Mouse (Mus musculus) adrenal gland, adult 2 months (tissue): Measurements from ENCODE around the gene Vmn1r210. TPM values are rescaled to one million over a fixed set of nuclear protein-coding genes. Genes with fewer than 3 reads are reported as not detected.
"Not testable (repeated sequence)": the region's sequence is repeated elsewhere in the genome, so short reads cannot be mapped to it uniquely, and the experiment has no call there.

Experiments
- DNase-seq: peaks from one replicate; pipeline ENCODE4 v3.0.0; 2021
- long read RNA-seq: library from polyadenylated mRNA; stranded (forward); transcript quantifications from one replicate; pipeline ENCODE4 v2.0.0, GENCODE M21; 2021
- polyA plus RNA-seq: library from polyadenylated mRNA; depleted of rRNA; stranded (reverse); fragments of >200 nt; gene quantifications from 2 replicates; pipeline ENCODE4 v1.2.3, GENCODE M21; 2012; rRNA removed
- total RNA-seq, 2 experiments: library from RNA; stranded (reverse); gene quantifications; 2 replicates each; pipeline ENCODE4 v1.2.3; 2021

Vmn1r210 gene
- not detected for total RNA-seq
- polyA plus RNA-seq: not detected in 2 replicates
- long read RNA-seq: 0 reads

GRCm38 (mm10) chr13:22831248-22831647 lies at the start of gene Vmn1r210:
Gene Vmn1r210, minus strand, starts transcription at chr13:22831348.
- DNase-seq: no peak

GRCm38 (mm10) chr13:22879257-22879656 lies 48.1 kb upstream of the Vmn1r210 start:
- no peak for DNase-seq

GRCm38 (mm10) chr13:22857461-22857860 lies 26.3 kb upstream of the Vmn1r210 start, which contains the start of gene Vmn1r211:
Gene Vmn1r211, minus strand, starts transcription at chr13:22857561.
- DNase-seq: no peak

- DNase-seq: no peak
These were observed 23.6 kb upstream of the Vmn1r210 start for GRCm38 (mm10) chr13:22854760-22855159.

GRCm38 (mm10) chr13:22846798-22847197 lies 15.7 kb upstream of the Vmn1r210 start:
- DNase-seq: no peak

- not testable (repeated sequence) for DNase-seq
These were observed 13.2 kb upstream of the Vmn1r210 start for GRCm38 (mm10) chr13:22844304-22844703.

- DNase-seq: not testable (repeated sequence)
These were observed 1.8 kb downstream of the Vmn1r210 start for GRCm38 (mm10) chr13:22829395-22829794.

GRCm38 (mm10) chr13:22821601-22822000 lies 9.5 kb downstream of the Vmn1r210 start:
- DNase-seq: not testable (repeated sequence)

- not testable (repeated sequence) for DNase-seq
These were observed 21.6 kb downstream of the Vmn1r210 start, which contains the start of gene Vmn1r209 for GRCm38 (mm10) chr13:22809582-22809981. Gene Vmn1r209, minus strand, starts transcription at chr13:22809682.

- not testable (repeated sequence) for DNase-seq
These were observed 43.1 kb downstream of the Vmn1r210 start for GRCm38 (mm10) chr13:22788096-22788495.

- DNase-seq: not testable (repeated sequence)
These were observed 47.0 kb downstream of the Vmn1r210 start for GRCm38 (mm10) chr13:22784159-22784558.

GRCm38 (mm10) chr13:22777300-22777699 lies 53.8 kb downstream of the Vmn1r210 start, which contains the start of gene Vmn1r208:
Gene Vmn1r208, minus strand, starts transcription at chr13:22777400.
- DNase-seq: not testable (repeated sequence)

Other genes with a start within 250 kb of the Vmn1r210 start
- gene Vmn1r205, start 238.3 kb downstream of the Vmn1r210 start, total RNA-seq: not detected
- not detected in 2 replicates for gene Vmn1r205, start 238.3 kb downstream of the Vmn1r210 start, polyA plus RNA-seq
- gene Vmn1r206, start 207.1 kb downstream of the Vmn1r210 start, total RNA-seq: not detected
- not detected in 2 replicates for gene Vmn1r206, start 207.1 kb downstream of the Vmn1r210 start, polyA plus RNA-seq
- gene Vmn1r207-ps, start 101.7 kb downstream of the Vmn1r210 start, total RNA-seq: not detected
- not detected in 2 replicates for gene Vmn1r207-ps, start 101.7 kb downstream of the Vmn1r210 start, polyA plus RNA-seq
- not detected for gene Vmn1r208, start 53.9 kb downstream of the Vmn1r210 start, total RNA-seq
- gene Vmn1r208, start 53.9 kb downstream of the Vmn1r210 start, polyA plus RNA-seq: not detected in 2 replicates
- not detected for gene Vmn1r209, start 21.7 kb downstream of the Vmn1r210 start, total RNA-seq
- not detected in 2 replicates for gene Vmn1r209, start 21.7 kb downstream of the Vmn1r210 start, polyA plus RNA-seq
- not detected for gene Vmn1r211, start 26.2 kb upstream of the Vmn1r210 start, total RNA-seq
- not detected in 2 replicates for gene Vmn1r211, start 26.2 kb upstream of the Vmn1r210 start, polyA plus RNA-seq
- gene Vmn1r212, start 52.9 kb upstream of the Vmn1r210 start, total RNA-seq: not detected
- gene Vmn1r212, start 52.9 kb upstream of the Vmn1r210 start, polyA plus RNA-seq: not detected in 2 replicates
- gene Vmn1r213, start 176.3 kb upstream of the Vmn1r210 start, total RNA-seq: not detected
- gene Vmn1r213, start 176.3 kb upstream of the Vmn1r210 start, polyA plus RNA-seq: not detected in 2 replicates
- gene Vmn1r214, start 199.1 kb upstream of the Vmn1r210 start, total RNA-seq: not detected
- not detected in 2 replicates for gene Vmn1r214, start 199.1 kb upstream of the Vmn1r210 start, polyA plus RNA-seq
- not detected for gene Vmn1r215, start 236.7 kb upstream of the Vmn1r210 start, total RNA-seq
- not detected in 2 replicates for gene Vmn1r215, start 236.7 kb upstream of the Vmn1r210 start, polyA plus RNA-seq